ENCODE assay signal across 28 mouse cellular contexts in genomic region chr6:88260645-88261044, GRCm38 (mm10). TPM values are rescaled to one million over a fixed set of nuclear protein-coding genes. Genes with fewer than 3 reads are reported as not detected.
DNase-seq lines count a peak whose midpoint lies in the region; ATAC-seq and TF ChIP-seq lines count a peak whose summit lies in the region.
"Had no signal": no experiment of that assay in that cellular context is flagged by ENCODE, and none has a peak within 500 bp of the region (broad histone marks: within the 10 kb centered on the region; RNA-seq: fewer than 3 reads in every experiment).

No protein-coding gene starts in this region.

- TF ChIP-seq POLR2A in MEL (IDR thresholded peaks at IDR 0.05; ENCODE audit: control insufficient read depth in 1 of 2, insufficient read depth in 1 of 2, low read depth in 1 of 2, low read length in 2 of 2, poor library complexity in 1 of 2) (no peak), myocyte (IDR thresholded peaks at IDR 0.05; ENCODE audit: insufficient read length, low read depth) (no peak)

- no peak for TF ChIP-seq CTCF in MEL (IDR thresholded peaks at IDR 0.05 in 2 of 3, conservative IDR thresholded peaks at IDR 0.05 in 1 of 3; ENCODE audit: control insufficient read depth in 1 of 3, insufficient read depth in 1 of 3, low read depth in 2 of 3, low read length in 3 of 3, poor library complexity in 1 of 3, severe bottlenecking in 1 of 3)

- no peaks in the 10 kb centered on the region for H3K79me2 ChIP-seq in MEL (ENCODE audit: control insufficient read depth, insufficient read depth, low read length, poor library complexity)
- H3K79me2 ChIP-seq in myocyte (ENCODE audit: control insufficient read depth, insufficient read depth) = no peaks in the 10 kb centered on the region

- H3K4me1 ChIP-seq in MEL (ENCODE audit: control insufficient read depth in 1 of 2, insufficient read depth in 2 of 2, low read length in 2 of 2) = peaks cover 14 to 24% of the 10 kb centered on the region in 2 experiments
- H3K4me1 ChIP-seq in intestine, embryonic 16.5 days (ENCODE audit: control insufficient read depth, insufficient read depth, low read length) = peaks cover 11% of the 10 kb centered on the region; the same call in 1 of the 2 replicates

- H3K9ac ChIP-seq in MEL (ENCODE audit: control insufficient read depth, low read depth, low read length, poor library complexity, severe bottlenecking) = no peak overlapping the region
- no peak overlapping the region for H3K9ac ChIP-seq in intestine, embryonic 16.5 days (ENCODE audit: low read depth, low read length)
- H3K9ac ChIP-seq: embryonic facial prominence, embryonic 12.5 days; forebrain, embryonic 12.5 days had no signal

- no peaks in the 10 kb centered on the region for H3K27me3 ChIP-seq in MEL (ENCODE audit: control insufficient read depth in 1 of 2, insufficient read depth in 2 of 2, low read length in 2 of 2)
- no peaks in the 10 kb centered on the region for H3K27me3 ChIP-seq in intestine, embryonic 16.5 days (replicated peaks; ENCODE audit: control insufficient read depth, insufficient read depth, low read length)
- no peaks in the 10 kb centered on the region for H3K27me3 ChIP-seq in myocyte (ENCODE audit: control insufficient read depth, insufficient read depth, insufficient read length)
- H3K27me3 ChIP-seq: CH12.LX; embryonic facial prominence, embryonic 12.5 days; forebrain, embryonic 12.5 days; Patski had no signal

- no peak for TF ChIP-seq RAD21 in MEL (IDR thresholded peaks at IDR 0.05; ENCODE audit: low read depth, low read length)

- H3K36me3 ChIP-seq in MEL (ENCODE audit: control insufficient read depth in 1 of 2, insufficient read depth in 2 of 2, low read length in 2 of 2) = peaks cover 0 to 14% of the 10 kb centered on the region in 2 experiments; a peak in 3 of 4 replicates
- no peaks in the 10 kb centered on the region for H3K36me3 ChIP-seq in intestine, embryonic 16.5 days (ENCODE audit: control insufficient read depth, insufficient read depth, low read length)
- H3K36me3 ChIP-seq in myocyte (ENCODE audit: control insufficient read depth, insufficient read depth) = no peaks in the 10 kb centered on the region

- TF ChIP-seq EP300 in MEL (IDR thresholded peaks at IDR 0.05; ENCODE audit: low read depth in 1 of 2, low read length in 2 of 2) = no peak

- DNase-seq in MEL (ENCODE audit: low read depth, low spot score) (no peak), MN1 (ENCODE audit: low spot score) (peak; percentile 45)
- no peak for DNase-seq in adrenal gland, postnatal 25 days
- no peak for DNase-seq in frontal cortex, postnatal 10 days (ENCODE audit: low spot score in 2 of 2)
- no peak for DNase-seq in heart, postnatal 10 days
- DNase-seq: adrenal gland, adult 2 months; adrenal gland, postnatal 10 days; adrenal gland, postnatal 36 days; cerebellum, adult 11-12 months; cerebellum, adult 9-10 months; cerebellum, postnatal 25 days had no signal

- H3K4me2 ChIP-seq in intestine, embryonic 16.5 days (ENCODE audit: low read depth, low read length) = no peak overlapping the region
- H3K4me2 ChIP-seq in myocyte (ENCODE audit: low read depth) = no peak overlapping the region
- H3K4me2 ChIP-seq: embryonic facial prominence, embryonic 12.5 days; forebrain, embryonic 12.5 days had no signal

- H3K9me3 ChIP-seq in MEL (replicated peaks; ENCODE audit: insufficient read depth, low read length) = no peaks in the 10 kb centered on the region
- no peaks in the 10 kb centered on the region for H3K9me3 ChIP-seq in intestine, embryonic 16.5 days (ENCODE audit: control insufficient read depth, low read length)
- H3K9me3 ChIP-seq: embryonic facial prominence, embryonic 10.5 days; embryonic facial prominence, embryonic 12.5 days; forebrain, embryonic 10.5 days; forebrain, embryonic 12.5 days; G1E had no signal

- intact Hi-C loops in heart, postnatal 10 days (cut with DNase I) = no loop called here

- no peak overlapping the region for H3K27ac ChIP-seq in MEL (ENCODE audit: control insufficient read depth, low read depth, low read length)
- no peak overlapping the region for H3K27ac ChIP-seq in intestine, embryonic 16.5 days (ENCODE audit: low read length)
- H3K27ac ChIP-seq: embryonic facial prominence, embryonic 10.5 days; embryonic facial prominence, embryonic 12.5 days; forebrain, embryonic 10.5 days; forebrain, embryonic 12.5 days had no signal

- peak; percentile 82 for ATAC-seq in intestine, embryonic 16.5 days
- ATAC-seq: CD4-positive, CD25-positive, alpha-beta regulatory T cell, adult 4 months; forebrain, embryonic 14.5 days; forebrain, embryonic 16.5 days; Patski had no signal

- H3K4me3 ChIP-seq in MEL (ENCODE audit: control insufficient read depth in 1 of 2, insufficient read depth in 1 of 2, low read depth in 2 of 2, low read length in 2 of 2) = no peak overlapping the region
- no peak overlapping the region for H3K4me3 ChIP-seq in intestine, embryonic 16.5 days (ENCODE audit: low read length)
- H3K4me3 ChIP-seq in myocyte = no peak overlapping the region
- H3K4me3 ChIP-seq: embryonic facial prominence, embryonic 10.5 days; embryonic facial prominence, embryonic 12.5 days; erythroblast, embryonic 14.5 days; forebrain, embryonic 10.5 days; forebrain, embryonic 12.5 days had no signal

- WGBS in intestine, embryonic 16.5 days = 65% methylated on average over 3 of the region's 3 CpGs

- H3ac ChIP-seq in myocyte (ENCODE audit: control insufficient read depth, insufficient read length) = no peak overlapping the region

TF ChIP-seq in MEL, 35 proteins besides CTCF, POLR2A, EP300 and RAD21:
- TF ChIP-seq ETS1 (IDR thresholded peaks at IDR 0.05; ENCODE audit: low read depth, low read length) (no peak; the same call in 1 of the 2 replicates), TCF12 (IDR thresholded peaks at IDR 0.05; ENCODE audit: low read depth, low read length) (peak; percentile 5; the same call in 1 of the 2 replicates), POLR2AphosphoS5 (IDR thresholded peaks at IDR 0.05; ENCODE audit: borderline replicate concordance, low read depth, low read length) (no peak), MEF2A (IDR thresholded peaks at IDR 0.05; ENCODE audit: extremely low read depth, insufficient replicate concordance, low read depth, low read length, poor library complexity, severe bottlenecking) (no peak), ELF1 (IDR thresholded peaks at IDR 0.05; ENCODE audit: low read depth, low read length) (no peak)

TF ChIP-seq in myocyte, 11 proteins besides CTCF, POLR2A, EP300 and RAD21:
- TF ChIP-seq CEBPB (IDR thresholded peaks at IDR 0.05; ENCODE audit: insufficient read depth, poor library complexity, severe bottlenecking) (peak; percentile 39; the same call in 1 of the 2 replicates), MAX (IDR thresholded peaks at IDR 0.05; ENCODE audit: low read depth) (no peak)

RNA-seq across cellular contexts. Expression of gene Dnajb8, which starts 38.6 kb away (rescaled TPM):
- not detected in 2 replicates for total RNA-seq in MEL (2012; rRNA removed)
- polyA plus RNA-seq in MEL (2012; ENCODE audit: insufficient read depth in 1 of 2, insufficient read length in 2 of 2, low read depth in 1 of 2, low replicate concordance in 2 of 2, missing spikeins in 1 of 2) = not detected
- not detected in 2 replicates for polyA plus RNA-seq in intestine, embryonic 16.5 days (2015; fragmentation: Nextera tagmentation; extraction: Ambion mirVana)
- polyA plus RNA-seq in myocyte (2012; fragmentation: generic; extraction: Trizol) = not detected
- not detected in 2 replicates for total RNA-seq in adrenal gland, postnatal 25 days (2021)
- not detected for total RNA-seq in heart, postnatal 10 days (2021)
- total RNA-seq: adrenal gland, adult 2 months; adrenal gland, postnatal 10 days; adrenal gland, postnatal 36 days; CH12.LX had no signal
- polyA plus RNA-seq: adrenal gland, adult 2 months; CD4-positive, CD25-positive, alpha-beta regulatory T cell, adult 4 months; cerebellum, adult 2 months; cortical plate, adult 2 months; embryonic facial prominence, embryonic 10.5 days; embryonic facial prominence, embryonic 12.5 days; embryonic facial prominence, embryonic 14.5 days; erythroblast, embryonic 14.5 days; forebrain, embryonic 10.5 days; forebrain, embryonic 12.5 days; forebrain, embryonic 14.5 days; forebrain, embryonic 16.5 days; frontal cortex, adult 2 months; G1E; Patski had no signal
